Mouse (Mus musculus): Measurements from ENCODE around the gene Mef2a. TPM values are rescaled to one million over a fixed set of nuclear protein-coding genes. Genes with fewer than 3 reads are reported as not detected.

Gene Mef2a
- polyA plus RNA-seq, 1 experiment: 59.1 TPM

DNA sequence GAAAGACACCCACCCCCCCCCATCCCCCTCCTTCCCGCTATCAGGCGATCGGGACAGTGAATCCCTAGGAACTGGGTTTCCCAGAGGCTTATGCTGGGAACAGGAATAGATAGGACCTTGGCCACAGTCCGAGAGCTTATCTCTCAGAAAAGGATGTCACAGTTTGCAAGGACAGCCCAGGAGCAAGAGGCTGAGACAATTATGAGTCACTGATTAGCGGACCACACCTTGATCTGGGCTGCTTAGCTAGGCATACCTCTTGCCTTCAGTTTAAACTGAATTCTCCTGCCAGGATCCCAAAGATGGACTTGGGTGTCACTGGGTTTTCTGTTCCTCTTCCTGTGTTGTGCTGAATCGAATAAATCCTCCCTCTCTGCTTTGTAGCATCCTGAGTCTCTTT lies 156.3 kb downstream of the Mef2a start:
- Histone ChIP-seq H3K27me3 (ENCODE audit: control insufficient read depth, insufficient read depth, low read length) (no peaks in the 10 kb centered on the region), H3K27ac (ENCODE audit: insufficient read depth, low read length) (no peak overlapping the region), H3K4me1 (ENCODE audit: control insufficient read depth, insufficient read depth, low read length) (no peaks in the 10 kb centered on the region), H3K4me3 (replicated peaks; ENCODE audit: insufficient read depth, low read depth, low read length) (no peak overlapping the region)
- TF ChIP-seq POLR2A (IDR thresholded peaks at IDR 0.05; ENCODE audit: borderline replicate concordance, insufficient read depth, low read length): no peak
- TF ChIP-seq CTCF (IDR thresholded peaks at IDR 0.05; ENCODE audit: borderline replicate concordance, insufficient read depth, low read depth, low read length): no peak
- WGBS: 89% methylated on average over 6 of the region's 6 CpGs
- no peak for DNase-seq

DNA sequence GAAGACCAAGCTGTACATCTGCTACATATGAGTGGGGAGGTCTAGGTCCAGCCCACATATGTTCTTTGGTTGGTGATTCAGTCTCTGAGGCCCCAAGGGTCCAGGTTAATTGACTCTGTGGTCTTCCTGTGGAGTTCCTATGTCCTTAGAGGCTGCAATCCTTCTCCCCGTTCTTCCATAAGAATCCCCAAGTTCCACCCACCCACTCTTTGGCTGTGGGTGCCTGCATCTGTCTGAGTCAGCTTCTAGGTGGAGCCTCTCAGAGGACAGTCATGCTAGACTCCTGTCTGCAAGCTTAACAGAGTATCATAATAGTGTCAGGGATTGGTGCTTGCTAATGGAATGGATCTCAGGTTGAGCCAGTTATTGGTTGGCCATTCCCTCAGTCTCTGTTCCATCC lies 159.1 kb downstream of the Mef2a start:
- DNase-seq: no peak
- WGBS: 76% methylated on average over 1 of the region's 1 CpGs
- Histone ChIP-seq H3K27ac (ENCODE audit: insufficient read depth, low read length) (no peak overlapping the region), H3K4me3 (replicated peaks; ENCODE audit: insufficient read depth, low read depth, low read length) (no peak overlapping the region), H3K4me1 (ENCODE audit: control insufficient read depth, insufficient read depth, low read length) (no peaks in the 10 kb centered on the region), H3K27me3 (ENCODE audit: control insufficient read depth, insufficient read depth, low read length) (no peaks in the 10 kb centered on the region)
- TF ChIP-seq CTCF (IDR thresholded peaks at IDR 0.05; ENCODE audit: borderline replicate concordance, insufficient read depth, low read depth, low read length) (no peak), POLR2A (IDR thresholded peaks at IDR 0.05; ENCODE audit: borderline replicate concordance, insufficient read depth, low read length) (no peak)

DNA sequence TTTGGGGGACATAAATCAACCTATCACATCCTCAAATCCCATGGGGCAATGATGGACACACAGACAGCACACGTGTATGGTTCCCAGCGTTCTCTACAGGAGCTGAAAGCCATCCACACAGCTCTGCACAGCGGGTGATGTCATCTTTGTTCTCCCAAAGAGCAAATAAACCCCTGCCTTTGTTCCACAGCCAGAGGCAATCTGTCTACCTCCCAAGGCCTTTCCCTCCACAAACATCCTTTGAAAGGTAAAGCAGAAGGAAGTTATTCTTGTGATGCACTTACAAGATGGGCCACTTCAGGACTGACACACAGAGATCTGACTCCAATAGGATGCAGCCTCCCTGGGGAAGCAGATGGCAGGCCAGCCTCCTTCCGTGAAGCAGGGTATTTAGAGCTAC lies 160.7 kb downstream of the Mef2a start:
- H3K27ac ChIP-seq (ENCODE audit: insufficient read depth, low read length): no peak overlapping the region
- DNase-seq: no peak
- TF ChIP-seq POLR2A (IDR thresholded peaks at IDR 0.05; ENCODE audit: borderline replicate concordance, insufficient read depth, low read length) (no peak), CTCF (IDR thresholded peaks at IDR 0.05; ENCODE audit: borderline replicate concordance, insufficient read depth, low read depth, low read length) (no peak)
- no peak overlapping the region for H3K4me3 ChIP-seq (replicated peaks; ENCODE audit: insufficient read depth, low read depth, low read length)
- H3K4me1 ChIP-seq (ENCODE audit: control insufficient read depth, insufficient read depth, low read length): no peaks in the 10 kb centered on the region
- 58% methylated on average over 4 of the region's 4 CpGs for WGBS
- no peaks in the 10 kb centered on the region for H3K27me3 ChIP-seq (ENCODE audit: control insufficient read depth, insufficient read depth, low read length)

DNA sequence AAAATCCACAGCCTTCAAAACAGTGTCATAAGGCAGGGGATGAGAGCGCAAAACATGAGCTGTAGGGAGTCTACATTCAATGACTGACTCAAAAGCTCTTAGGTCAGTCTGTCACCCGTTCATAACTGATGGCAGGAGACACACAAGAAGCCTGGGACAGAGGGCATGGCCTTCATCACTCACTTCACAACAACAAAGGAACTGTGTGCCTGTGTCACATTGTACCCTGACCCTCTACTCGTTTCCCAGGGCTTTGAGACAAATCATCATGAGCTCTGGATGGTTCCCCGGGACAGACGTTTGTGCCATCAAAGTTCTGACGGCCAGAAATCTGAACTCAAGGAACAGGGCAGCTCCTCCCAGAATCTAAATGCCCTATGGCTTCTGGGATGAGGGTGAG lies 161.3 kb downstream of the Mef2a start:
- no peak for DNase-seq
- WGBS: 64% methylated on average over 6 of the region's 6 CpGs
- no peaks in the 10 kb centered on the region for H3K4me1 ChIP-seq (ENCODE audit: control insufficient read depth, insufficient read depth, low read length)
- H3K27ac ChIP-seq (ENCODE audit: insufficient read depth, low read length): no peak overlapping the region
- H3K27me3 ChIP-seq (ENCODE audit: control insufficient read depth, insufficient read depth, low read length): no peaks in the 10 kb centered on the region
- no peak overlapping the region for H3K4me3 ChIP-seq (replicated peaks; ENCODE audit: insufficient read depth, low read depth, low read length)
- no peak for TF ChIP-seq POLR2A (IDR thresholded peaks at IDR 0.05; ENCODE audit: borderline replicate concordance, insufficient read depth, low read length)

DNA sequence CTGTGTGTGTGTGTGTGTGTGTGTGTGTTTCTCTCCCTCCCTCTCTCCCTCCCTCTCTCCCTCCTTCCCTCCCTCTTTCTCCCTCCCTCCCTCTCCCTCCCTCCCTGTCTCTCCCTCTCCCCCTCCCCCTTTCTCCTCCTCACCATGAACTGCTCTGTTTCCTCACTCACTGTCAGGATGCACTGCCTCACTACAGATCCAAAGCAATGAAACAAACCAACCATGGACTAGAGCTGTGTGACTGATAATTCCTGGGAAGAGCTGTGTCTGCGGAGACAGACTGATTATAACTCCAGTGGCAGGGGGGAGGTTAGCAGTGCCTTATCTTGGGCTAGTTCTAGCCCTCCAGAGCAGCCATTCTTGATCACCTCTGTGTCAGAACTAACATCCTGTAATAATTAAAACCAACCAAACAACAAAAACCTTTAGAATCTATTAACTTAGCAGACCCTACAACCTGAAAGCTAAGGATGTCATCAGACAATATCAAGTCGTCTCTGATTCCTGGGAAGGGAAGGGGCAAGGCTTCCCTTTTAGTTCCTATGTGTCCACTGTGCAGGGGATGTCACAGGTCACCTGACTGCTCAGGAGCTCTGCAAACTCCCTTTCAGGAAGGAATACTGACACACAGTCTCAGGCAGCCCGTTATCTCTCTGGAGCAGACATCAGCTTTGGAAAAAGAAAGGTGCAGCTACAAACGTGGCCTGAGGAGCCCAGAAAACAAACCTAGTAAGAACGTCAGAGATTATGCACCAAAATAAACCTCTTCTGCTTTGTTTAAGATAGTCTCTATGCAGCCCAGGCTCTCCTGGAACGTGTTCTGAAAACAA lies 162.4 kb downstream of the Mef2a start:
- Histone ChIP-seq H3K4me1 (ENCODE audit: control insufficient read depth, insufficient read depth, low read length) (no peaks in the 10 kb centered on the region), H3K27ac (ENCODE audit: insufficient read depth, low read length) (no peak overlapping the region), H3K4me3 (replicated peaks; ENCODE audit: insufficient read depth, low read depth, low read length) (no peak overlapping the region), H3K27me3 (ENCODE audit: control insufficient read depth, insufficient read depth, low read length) (no peaks in the 10 kb centered on the region)
- DNase-seq: no peak
- TF ChIP-seq CTCF (IDR thresholded peaks at IDR 0.05; ENCODE audit: borderline replicate concordance, insufficient read depth, low read depth, low read length): no peak
- no peak for TF ChIP-seq POLR2A (IDR thresholded peaks at IDR 0.05; ENCODE audit: borderline replicate concordance, insufficient read depth, low read length)
- WGBS: 84% methylated on average over 6 of the region's 6 CpGs

DNA sequence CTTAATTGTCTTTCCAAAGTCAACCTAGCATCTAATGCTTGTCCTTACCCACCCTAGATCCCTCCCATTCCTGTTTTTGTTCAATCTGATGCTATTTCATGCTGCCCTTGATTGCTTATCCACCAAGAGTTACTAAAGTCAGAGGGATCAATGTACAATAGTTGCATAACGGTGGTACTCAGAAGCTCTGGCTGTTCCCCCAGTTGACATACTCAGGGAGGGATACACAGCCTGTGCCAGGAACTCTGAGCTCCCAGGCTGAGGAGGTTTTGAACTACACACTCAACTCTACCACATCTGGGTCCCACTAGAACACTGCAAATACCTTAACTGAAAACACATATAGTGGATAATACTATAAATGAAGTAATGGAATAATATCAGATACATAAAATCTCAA lies 164.3 kb downstream of the Mef2a start:
- H3K27me3 ChIP-seq (ENCODE audit: control insufficient read depth, insufficient read depth, low read length): no peaks in the 10 kb centered on the region
- WGBS: 67% methylated on average over 1 of the region's 1 CpGs
- DNase-seq: no peak
- H3K27ac ChIP-seq (ENCODE audit: insufficient read depth, low read length): no peak overlapping the region
- H3K4me1 ChIP-seq (ENCODE audit: control insufficient read depth, insufficient read depth, low read length): no peaks in the 10 kb centered on the region
- TF ChIP-seq CTCF (IDR thresholded peaks at IDR 0.05; ENCODE audit: borderline replicate concordance, insufficient read depth, low read depth, low read length) (no peak), POLR2A (IDR thresholded peaks at IDR 0.05; ENCODE audit: borderline replicate concordance, insufficient read depth, low read length) (no peak)
- no peak overlapping the region for H3K4me3 ChIP-seq (replicated peaks; ENCODE audit: insufficient read depth, low read depth, low read length)

DNA sequence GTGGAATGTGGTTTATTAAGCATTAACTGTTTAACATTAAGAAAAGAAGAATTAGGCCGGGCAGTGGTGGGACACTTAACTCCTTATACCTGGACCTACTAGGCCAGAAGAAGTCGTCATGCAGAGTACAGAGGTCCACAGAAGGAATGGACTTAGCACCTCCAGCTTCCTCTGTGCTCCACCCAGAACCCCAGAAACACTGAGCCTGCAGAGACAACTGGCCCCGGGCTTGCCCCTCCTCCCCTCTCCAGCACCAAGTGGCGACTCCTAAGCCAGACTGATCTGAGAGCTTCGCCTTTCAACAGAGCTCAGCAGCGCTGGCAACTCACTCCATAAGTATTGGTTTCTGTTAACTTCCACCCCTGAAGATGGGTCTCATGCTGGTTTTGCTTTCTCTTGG lies 165.0 kb downstream of the Mef2a start:
- no peak for DNase-seq
- H3K4me3 ChIP-seq (replicated peaks; ENCODE audit: insufficient read depth, low read depth, low read length): no peak overlapping the region
- H3K4me1 ChIP-seq (ENCODE audit: control insufficient read depth, insufficient read depth, low read length): no peaks in the 10 kb centered on the region
- H3K27ac ChIP-seq (ENCODE audit: insufficient read depth, low read length): no peak overlapping the region
- H3K27me3 ChIP-seq (ENCODE audit: control insufficient read depth, insufficient read depth, low read length): no peaks in the 10 kb centered on the region
- WGBS: 57% methylated on average over 6 of the region's 6 CpGs
- TF ChIP-seq CTCF (IDR thresholded peaks at IDR 0.05; ENCODE audit: borderline replicate concordance, insufficient read depth, low read depth, low read length) (no peak), POLR2A (IDR thresholded peaks at IDR 0.05; ENCODE audit: borderline replicate concordance, insufficient read depth, low read length) (no peak)

DNA sequence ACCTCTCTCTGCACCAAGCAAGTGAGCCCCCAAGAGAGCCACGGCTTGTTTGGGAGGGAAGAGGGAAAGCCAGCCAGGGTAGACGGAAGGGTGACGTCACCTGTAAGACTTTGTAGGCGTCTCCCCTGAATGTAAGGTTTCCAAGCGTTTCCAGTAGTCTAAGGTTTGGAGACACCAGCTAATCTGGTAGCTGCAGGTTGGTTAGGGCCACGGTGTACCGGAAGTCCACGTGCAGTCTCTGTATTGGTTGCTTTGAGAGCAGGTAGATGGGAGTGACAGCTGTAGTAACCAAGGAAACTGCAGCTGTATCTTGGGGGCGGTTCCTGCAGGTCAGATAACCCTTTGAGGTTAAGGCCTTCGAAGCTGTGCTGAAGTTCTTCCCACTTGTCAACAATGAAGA lies 166.2 kb downstream of the Mef2a start:
- no peak overlapping the region for H3K27ac ChIP-seq (ENCODE audit: insufficient read depth, low read length)
- no peak overlapping the region for H3K4me3 ChIP-seq (replicated peaks; ENCODE audit: insufficient read depth, low read depth, low read length)
- 87% methylated on average over 10 of the region's 10 CpGs for WGBS
- no peak for TF ChIP-seq POLR2A (IDR thresholded peaks at IDR 0.05; ENCODE audit: borderline replicate concordance, insufficient read depth, low read length)
- TF ChIP-seq CTCF (IDR thresholded peaks at IDR 0.05; ENCODE audit: borderline replicate concordance, insufficient read depth, low read depth, low read length): no peak
- no peak for DNase-seq
- H3K27me3 ChIP-seq (ENCODE audit: control insufficient read depth, insufficient read depth, low read length): no peaks in the 10 kb centered on the region
- H3K4me1 ChIP-seq (ENCODE audit: control insufficient read depth, insufficient read depth, low read length): no peaks in the 10 kb centered on the region
